Mouse (Mus musculus): ENCODE measurements around the gene Tmem19. TPM values are rescaled to one million over a fixed set of nuclear protein-coding genes. Genes with fewer than 3 reads are reported as not detected.

Tmem19 gene
- total RNA-seq, 4 experiments from 2014 or later, result 40.3 to 48.9 (median 42.9) TPM

DNA sequence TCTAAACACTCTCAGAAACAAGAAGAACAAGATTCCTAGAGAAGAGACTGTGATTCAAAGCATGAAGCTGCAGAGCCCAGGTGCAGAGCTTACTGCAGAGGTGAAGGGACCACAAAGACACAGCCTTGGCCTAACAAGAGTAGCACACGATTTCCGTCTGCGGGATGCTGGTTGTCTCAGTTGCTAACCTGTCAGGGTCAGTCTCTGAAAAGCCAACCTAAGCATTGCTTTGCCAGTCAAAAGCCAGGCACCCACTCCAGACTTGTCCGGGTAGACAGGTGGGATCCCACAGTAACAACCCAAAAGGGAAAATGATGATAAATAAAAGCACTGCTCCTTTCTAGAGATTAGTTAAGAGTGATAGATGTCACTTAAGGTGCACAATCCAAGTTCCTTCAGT lies 53.1 kb downstream of the Tmem19 start:
- DNase-seq, result no peak

DNA sequence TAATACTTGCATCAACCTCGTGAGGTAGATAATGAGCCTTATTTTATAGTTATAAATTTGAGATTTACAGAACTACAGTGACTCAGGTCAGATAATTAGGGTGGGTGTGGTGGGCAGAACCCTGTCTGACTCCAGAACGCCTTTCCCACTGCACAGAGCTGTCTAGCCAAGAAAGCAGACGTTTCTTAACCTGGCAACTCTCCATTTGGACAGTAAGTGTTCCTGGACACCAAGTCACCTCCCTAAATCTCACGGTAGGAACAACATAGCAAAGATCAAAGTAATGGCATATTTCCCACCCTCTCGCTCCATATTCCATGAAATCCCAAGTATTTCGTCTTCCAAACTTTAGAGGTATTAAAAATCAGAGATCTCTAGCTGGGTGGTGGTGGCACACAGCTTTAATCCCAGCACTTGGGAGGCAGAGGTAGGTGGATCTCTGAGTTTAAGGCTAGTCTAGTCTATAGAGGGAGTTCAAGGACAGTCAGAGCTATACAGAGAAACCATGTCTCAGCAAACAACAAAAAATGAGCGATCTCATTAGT lies 54.9 kb downstream of the Tmem19 start:
- DNase-seq, result no peak

DNA sequence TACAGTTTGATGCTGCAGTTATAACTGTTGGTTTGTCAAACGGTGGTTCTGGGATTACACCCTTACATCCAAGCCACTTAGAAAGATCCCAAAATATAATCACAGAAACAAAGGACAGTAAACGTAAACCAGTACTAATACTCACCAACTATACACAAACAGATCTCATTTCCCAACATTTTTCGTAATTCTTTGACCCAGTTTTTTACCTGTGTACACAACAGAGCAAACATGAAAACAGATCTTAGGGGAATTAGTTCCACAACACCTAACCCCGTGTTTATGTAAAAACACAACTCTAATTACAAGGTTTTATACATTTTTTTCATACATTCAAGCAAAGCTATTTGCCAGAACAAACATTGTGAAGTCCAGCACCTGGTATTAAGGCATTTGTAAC lies 63.6 kb downstream of the Tmem19 start:
- no peak for DNase-seq

DNA sequence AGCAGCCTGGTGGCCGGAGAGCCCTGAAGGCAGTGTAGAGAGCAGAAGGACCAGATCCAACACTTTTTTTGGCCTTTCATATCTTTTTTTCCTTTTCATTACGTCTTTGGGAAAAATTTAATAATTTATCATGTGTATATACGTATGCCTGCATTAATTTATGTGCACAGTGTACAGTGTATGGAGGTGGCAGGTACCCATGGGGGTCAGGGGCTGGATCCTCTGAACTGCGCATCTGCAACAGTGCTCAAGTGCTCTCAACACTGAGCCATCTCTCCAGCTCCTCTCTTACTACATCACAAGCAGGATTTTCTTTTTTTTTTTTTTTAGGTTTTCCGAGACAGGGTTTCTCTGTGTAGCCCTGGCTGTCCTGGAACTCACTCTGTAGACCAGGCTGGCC lies 64.7 kb downstream of the Tmem19 start:
- no peak for DNase-seq

DNA sequence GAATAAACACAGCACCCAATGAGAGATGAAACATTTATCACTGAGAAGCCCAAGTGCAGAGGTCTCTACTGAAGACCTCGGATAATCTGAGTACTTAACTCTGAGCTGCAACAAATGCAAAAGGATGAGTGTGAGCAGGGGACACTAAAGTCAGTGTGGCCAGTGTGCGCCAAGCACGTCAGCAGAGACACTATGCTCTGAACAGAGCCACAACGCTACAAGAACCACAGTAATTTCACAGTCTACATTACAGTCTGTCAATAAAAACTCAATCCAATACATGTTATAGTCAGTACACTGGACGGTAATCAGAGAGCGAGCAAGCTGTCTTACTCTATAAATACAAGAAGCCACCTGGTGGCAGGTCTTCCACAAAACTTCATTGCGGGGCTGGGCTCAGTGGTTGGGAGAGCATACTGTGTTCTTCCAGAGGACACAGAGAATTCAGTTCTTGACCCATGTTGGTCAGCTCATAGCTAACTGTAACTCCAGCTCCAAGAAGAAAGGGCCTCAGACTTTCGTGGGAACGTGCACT lies 65.8 kb downstream of the Tmem19 start:
- no peak for DNase-seq

DNA sequence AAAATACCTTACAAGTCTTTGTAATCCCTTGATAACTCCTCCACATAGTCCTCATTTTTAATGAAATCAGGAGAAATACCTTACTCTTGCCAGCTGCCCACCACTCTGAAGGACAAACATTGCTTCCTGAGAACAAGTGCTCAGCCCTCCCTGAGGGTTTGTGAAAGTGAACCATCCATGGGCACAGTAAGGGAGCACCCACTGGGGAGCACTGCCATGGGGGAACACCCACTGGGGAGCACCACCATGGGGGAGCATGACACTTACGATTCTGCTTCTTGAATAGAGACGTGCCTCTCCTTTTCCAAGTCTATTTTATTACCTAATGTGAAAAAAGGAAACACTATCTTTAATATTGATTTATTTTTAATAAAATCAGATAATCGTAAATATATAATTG lies 67.1 kb downstream of the Tmem19 start:
- DNase-seq, result no peak

DNA sequence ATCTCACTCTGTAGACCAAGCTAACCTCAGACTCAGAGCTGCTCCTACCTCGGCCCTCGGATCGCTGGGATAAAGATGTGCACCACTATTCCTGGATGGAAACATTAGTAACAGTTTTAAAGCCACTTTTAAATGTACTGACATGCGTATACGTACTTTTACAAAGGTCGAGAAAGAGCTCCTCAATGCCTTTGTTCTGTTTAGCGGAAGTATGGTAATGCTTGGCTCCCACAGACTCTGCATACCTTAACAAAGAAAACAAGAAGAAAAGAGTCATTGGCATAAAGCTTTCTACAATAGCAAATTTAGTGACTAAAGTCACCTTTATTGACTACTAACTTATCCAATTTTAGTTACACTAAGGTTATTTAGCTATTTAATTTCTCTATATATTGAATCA lies 67.6 kb downstream of the Tmem19 start:
- no peak for DNase-seq

DNA sequence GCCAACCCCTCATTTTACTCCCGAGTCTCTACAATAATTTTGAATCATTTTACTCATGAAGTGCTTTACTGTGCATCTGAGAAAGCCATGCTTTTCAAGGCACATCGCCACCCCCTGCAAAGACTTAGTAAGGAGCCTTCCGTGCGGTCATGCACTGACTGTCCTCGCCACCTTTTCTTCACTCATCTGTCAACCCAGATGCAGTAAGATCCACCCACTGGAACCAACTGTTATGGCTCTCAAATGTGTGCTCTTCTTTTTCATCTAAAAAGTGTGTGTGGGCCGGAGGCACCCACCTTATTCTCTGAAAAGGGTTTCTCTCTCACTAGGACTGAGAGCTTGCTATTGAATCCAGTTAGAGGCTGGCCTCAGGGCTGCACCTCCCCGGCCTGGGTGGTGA lies 68.4 kb downstream of the Tmem19 start:
- DNase-seq, result no peak

DNA sequence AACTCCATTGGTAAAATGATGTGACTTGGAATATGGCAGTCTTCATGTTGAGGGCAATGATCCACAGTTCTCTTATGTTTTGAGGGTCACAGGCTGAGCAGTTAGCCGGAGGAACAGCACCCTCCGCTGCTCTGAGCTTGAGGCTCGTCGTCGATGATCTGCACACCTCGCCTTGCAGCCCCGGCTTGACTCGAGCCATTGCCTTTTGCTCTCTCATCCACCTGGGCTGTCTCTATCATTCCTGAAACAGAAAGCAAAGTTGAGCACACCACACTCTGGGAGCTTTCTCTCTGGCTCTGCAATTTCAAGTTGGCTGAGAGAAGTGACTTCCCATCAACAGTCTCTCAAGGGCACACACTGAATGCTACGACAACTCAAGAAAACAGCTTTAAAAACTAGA lies 71.6 kb downstream of the Tmem19 start:
- DNase-seq, result no peak

Other genes with a start within 250 kb of the Tmem19 start
- gene Tph2, start 177.5 kb downstream of the Tmem19 start, total RNA-seq (2022), result 1 to 10 TPM in 1 of 4 experiments, under 1 TPM in 1, not detected in 2; 0.77 to 1.7 TPM
- gene Tbc1d15, start 111.0 kb downstream of the Tmem19 start, total RNA-seq (2022), result 100 to 1,000 TPM in 1 of 4 experiments, 10 to 100 TPM in 3; 85.9 to 102 (median 92.8) TPM
- 10 to 100 TPM; 56.5 to 57.4 (median 56.7) TPM for gene Rab21, start 46.9 kb downstream of the Tmem19 start, total RNA-seq (2022)
- gene Thap2, start 21.9 kb upstream of the Tmem19 start, total RNA-seq (2022), result 10 to 100 TPM; 12.0 to 13.5 (median 12.9) TPM
- gene Zfc3h1, start 22.5 kb upstream of the Tmem19 start, total RNA-seq (2022), result 10 to 100 TPM; 43.1 to 61.9 (median 51.4) TPM
- not detected for gene A930009A15Rik, start 207.5 kb upstream of the Tmem19 start, total RNA-seq (2022)
- 10 to 100 TPM; 28.0 to 59.5 (median 39.6) TPM for gene Lgr5, start 225.3 kb upstream of the Tmem19 start, total RNA-seq (2022)